Mouse (Mus musculus) kidney, embryonic 16.5 days (tissue): ENCODE measurements around the gene Angptl6. TPM values are rescaled to one million over a fixed set of nuclear protein-coding genes. Genes with fewer than 3 reads are reported as not detected.

Source experiments
- ATAC-seq: fragments of 200-750 bp; cut with Nextera tagmentation; 2 replicates; pipeline ENCODE4 v1.8.0; 2017; ENCODE audit warnings: moderate TSS enrichment; ENCODE audit not compliant: low FRiP score, low TSS enrichment
- H3K27ac ChIP-seq: fragments of 300-500 bp; sonication (generic); 2 replicates; pipeline ENCODE4 v1.5.1; 2014; ENCODE audit warnings: low read length
- H3K27me3 ChIP-seq: fragments of 300-500 bp; sonication (generic); 2 replicates; pipeline ENCODE4 v1.6.1; 2014; ENCODE audit warnings: low read length, control low read depth, mixed read lengths; ENCODE audit not compliant: insufficient read depth
- H3K36me3 ChIP-seq: fragments of 300-500 bp; sonication (generic); 2 replicates; pipeline ENCODE4 v1.6.1; 2014; ENCODE audit warnings: low read length, control low read depth, mixed read lengths; ENCODE audit not compliant: insufficient read depth
- H3K4me1 ChIP-seq: fragments of 300-500 bp; sonication (generic); 2 replicates; pipeline ENCODE4 v1.6.1; 2014; ENCODE audit warnings: low read length, control low read depth, mixed read lengths; ENCODE audit not compliant: insufficient read depth
- H3K4me2 ChIP-seq: fragments of 300-500 bp; sonication (generic); replicated peaks from 2 replicates; pipeline ENCODE4 v1.6.1; 2014; ENCODE audit warnings: low read depth, low read length
- H3K4me3 ChIP-seq: fragments of 300-500 bp; sonication (generic); 2 replicates; pipeline ENCODE4 v1.5.1; 2014; ENCODE audit warnings: mild to moderate bottlenecking, low read length
- H3K9ac ChIP-seq: fragments of 300-500 bp; sonication (generic); replicated peaks from 2 replicates; pipeline ENCODE4 v1.6.1; 2014; ENCODE audit warnings: low read length
- H3K9me3 ChIP-seq: fragments of 300-500 bp; sonication (generic); 2 replicates; pipeline ENCODE4 v1.6.1; 2016; ENCODE audit warnings: low read length, control low read depth
- WGBS: fragments of 180-500 bp; shearing (Covaris S2); extraction: QIAGEN DNeasy Blood & Tissue Kit; methylation state at CpG from one replicate; pipeline ENCODE4 v1.1.7; 2014; 5-methylcytosine and 5-hydroxymethylcytosine counted together
- polyA plus RNA-seq: library from polyadenylated mRNA; unstranded; fragments of >200 nt; fragmentation: Nextera tagmentation; extraction: Ambion mirVana; gene quantifications from 2 replicates; pipeline ENCODE4 v1.2.1, GENCODE M21; 2015

Gene Angptl6
- polyA plus RNA-seq, 1 experiment from 2014 or later: 3.6 TPM

DNA sequence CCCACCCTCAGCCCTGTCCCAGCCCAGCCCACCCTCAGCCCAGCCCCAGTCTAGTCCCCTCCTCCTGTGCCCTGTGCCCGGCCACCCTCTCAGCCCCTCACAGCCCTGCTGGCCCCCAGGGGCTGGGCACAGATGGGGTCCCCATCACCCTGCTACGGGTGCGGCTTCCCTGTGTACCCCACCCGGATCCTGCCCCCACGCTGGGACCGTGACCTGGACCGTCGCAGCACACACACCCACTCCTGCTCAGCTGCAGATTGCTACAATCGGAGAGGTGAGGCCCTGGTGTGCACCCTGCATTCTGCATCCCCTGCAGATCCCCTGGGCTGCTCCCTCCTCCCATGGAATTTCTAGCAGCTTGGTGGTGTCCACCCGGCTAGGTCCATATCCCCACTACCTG is 6.5 kb downstream of the Angptl6 start:
- 83% methylated on average over 8 of the region's 10 CpGs for WGBS
- no peak overlapping the region for H3K9ac ChIP-seq
- H3K27me3 ChIP-seq: peaks cover 24% of the 10 kb centered on the region
- 0 out of 2 replicates have a peak, but pooled peaks cover 12% of the 10 kb centered on the region for H3K4me1 ChIP-seq
- no peaks in the 10 kb centered on the region for H3K9me3 ChIP-seq
- H3K4me3 ChIP-seq: no peak overlapping the region
- no peak for ATAC-seq
- no peak overlapping the region for H3K27ac ChIP-seq
- H3K4me2 ChIP-seq: no peak overlapping the region
- H3K36me3 ChIP-seq: peaks cover 9% of the 10 kb centered on the region; the same call in 1 of the 2 replicates

DNA sequence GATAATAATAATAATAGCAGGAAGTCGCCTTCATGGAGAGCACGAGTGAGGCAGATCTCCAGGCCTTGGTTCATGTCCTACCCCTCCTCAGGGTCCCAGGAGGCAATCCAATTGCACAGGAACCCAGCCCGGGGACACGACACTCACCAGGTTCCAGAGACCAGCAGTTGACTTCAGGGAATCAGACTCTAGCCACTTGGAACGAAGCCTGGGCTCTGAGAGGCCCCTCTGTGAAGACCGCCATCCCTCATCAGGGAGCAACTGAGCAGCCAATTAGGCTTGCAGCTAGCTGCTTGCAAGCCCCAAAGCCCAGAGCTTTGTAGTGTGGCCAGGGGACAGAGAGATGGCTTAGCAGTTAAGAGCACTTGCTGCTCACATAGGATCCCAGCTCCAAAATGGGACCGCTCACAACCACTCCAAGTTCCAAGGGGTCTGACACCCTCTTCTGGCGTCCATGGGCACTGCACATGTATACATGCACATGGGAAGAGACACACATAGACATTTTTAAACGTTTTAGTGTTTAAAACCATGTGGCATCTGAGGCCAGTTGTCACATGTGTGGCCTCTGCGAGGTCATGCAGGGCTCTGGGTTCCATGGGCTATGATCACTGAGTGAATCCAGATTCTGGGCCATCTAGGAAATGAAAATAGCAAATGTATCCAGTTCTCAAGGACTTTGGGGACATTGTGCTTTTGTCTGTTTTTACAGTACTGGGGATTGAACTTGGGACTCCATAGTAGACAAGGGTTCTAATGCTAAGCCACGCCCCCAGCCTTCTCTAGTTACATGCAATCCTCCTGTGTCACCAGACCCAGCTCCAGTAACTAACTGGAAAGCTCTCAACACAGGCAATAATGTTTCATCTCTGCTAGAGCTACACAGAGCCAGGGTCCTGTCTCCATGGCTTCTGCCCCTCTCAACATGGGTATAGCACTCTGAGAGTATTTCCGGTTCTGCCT is 9.0 kb downstream of the Angptl6 start:
- peaks cover 24% of the 10 kb centered on the region for H3K27me3 ChIP-seq
- H3K27ac ChIP-seq: no peak overlapping the region
- 0 out of 2 replicates have a peak, but pooled peaks cover 8% of the 10 kb centered on the region for H3K4me1 ChIP-seq
- H3K36me3 ChIP-seq: peaks cover 9% of the 10 kb centered on the region; the same call in 1 of the 2 replicates
- no peak overlapping the region for H3K4me2 ChIP-seq
- H3K9me3 ChIP-seq: no peaks in the 10 kb centered on the region
- WGBS: 75% methylated on average over 12 of the region's 12 CpGs
- H3K4me3 ChIP-seq: no peak overlapping the region
- no peak overlapping the region for H3K9ac ChIP-seq
- ATAC-seq: no peak

DNA sequence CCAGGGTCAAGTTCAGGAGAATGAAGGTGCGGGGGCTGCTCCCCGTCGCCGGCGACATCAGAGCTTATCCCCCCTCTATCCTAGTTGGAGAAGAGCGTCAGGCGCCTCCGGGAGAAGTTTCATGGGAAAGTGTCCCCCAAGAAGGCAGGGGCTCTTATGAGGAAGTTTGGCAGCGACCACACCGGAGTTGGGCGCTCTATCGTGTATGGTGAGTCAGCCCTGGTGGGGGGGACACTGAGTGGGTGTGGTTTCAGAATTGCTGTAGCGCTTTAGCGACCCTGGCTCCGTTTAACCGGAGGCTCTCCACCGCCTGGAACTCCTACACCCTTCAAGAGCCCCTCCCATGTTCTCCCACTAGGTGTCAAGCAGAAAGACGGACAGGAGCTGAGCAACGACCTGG is 10.3 kb downstream of the Angptl6 start:
- peaks cover 9% of the 10 kb centered on the region; the same call in 1 of the 2 replicates for H3K36me3 ChIP-seq
- H3K4me3 ChIP-seq: peak overlapping the region; percentile 69
- H3K9me3 ChIP-seq: no peaks in the 10 kb centered on the region
- peak overlapping the region; percentile 82 for H3K4me2 ChIP-seq
- H3K27me3 ChIP-seq: peaks cover 21% of the 10 kb centered on the region
- ATAC-seq: no peak
- peak overlapping the region; percentile 73 for H3K9ac ChIP-seq
- no peak overlapping the region for H3K27ac ChIP-seq
- 0 out of 2 replicates have a peak, but pooled peaks cover 8% of the 10 kb centered on the region for H3K4me1 ChIP-seq
- WGBS: 3% methylated on average over 19 of the region's 19 CpGs

DNA sequence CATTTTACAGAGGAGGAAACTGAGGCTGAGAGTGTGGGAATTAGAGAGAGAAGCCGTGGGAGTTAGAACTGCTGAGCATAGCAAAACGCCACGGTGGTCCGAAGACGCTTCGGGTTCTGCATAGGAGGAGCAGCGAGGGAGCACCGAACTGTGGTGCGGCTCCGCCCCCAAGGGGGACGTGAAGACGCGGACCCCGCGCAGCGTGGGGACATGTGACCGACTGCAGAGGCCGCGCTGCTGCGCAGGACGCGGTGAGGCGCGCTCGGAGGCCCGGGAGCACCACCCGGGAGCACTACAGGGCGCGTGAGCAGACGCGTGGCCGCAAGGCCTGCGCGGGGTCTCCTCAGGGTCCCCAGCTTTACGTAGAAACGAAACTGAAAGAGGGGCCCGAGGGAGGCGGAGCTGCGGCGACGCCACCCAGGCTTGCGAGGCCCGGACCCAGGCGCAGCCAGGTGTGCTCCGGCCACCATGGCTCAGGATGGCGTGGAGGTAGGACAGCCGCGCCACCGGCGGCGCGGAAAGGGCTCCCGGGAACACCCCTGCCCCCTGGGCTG is 11.0 kb downstream of the Angptl6 start, which contains the start of gene A230050P20Rik:
Gene A230050P20Rik, plus strand, starts transcription at position 195 of the 554 bp plus-strand sequence.
- 0 out of 2 replicates have a peak, but pooled peaks cover 8% of the 10 kb centered on the region for H3K4me1 ChIP-seq
- no peaks in the 10 kb centered on the region for H3K9me3 ChIP-seq
- 8% methylated on average over 52 of the region's 53 CpGs for WGBS
- peak within 1 kb of the TSS; percentile 69 for H3K4me3 ChIP-seq
- peaks cover 21% of the 10 kb centered on the region for H3K27me3 ChIP-seq
- peaks cover 8% of the 10 kb centered on the region; the same call in 1 of the 2 replicates for H3K36me3 ChIP-seq
- ATAC-seq: peak; percentile 69
- H3K4me2 ChIP-seq: peak within 1 kb of the TSS; percentile 82
- no peak within 1 kb of the TSS for H3K27ac ChIP-seq
- H3K9ac ChIP-seq: peak within 1 kb of the TSS; percentile 73

DNA sequence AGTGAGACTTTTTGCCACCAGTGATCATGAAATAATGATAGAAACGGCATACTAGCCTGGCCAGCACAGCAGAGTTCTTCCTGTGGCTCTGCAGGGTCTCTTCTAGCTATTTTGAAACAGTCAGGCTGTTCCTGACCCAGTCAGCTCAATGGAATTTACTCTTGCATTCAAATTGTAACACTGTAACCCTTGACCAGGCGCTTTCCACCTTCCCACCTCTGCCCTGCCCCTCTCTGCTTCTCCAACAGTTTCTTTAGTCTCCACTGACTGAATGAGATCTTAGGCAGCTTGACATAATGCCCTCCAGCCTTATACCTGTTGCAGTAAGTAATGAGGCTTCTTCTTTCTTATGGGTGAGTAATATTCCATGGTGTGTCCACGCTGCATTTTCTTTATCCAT is 12.6 kb downstream of the Angptl6 start:
- Histone ChIP-seq H3K9ac (no peak overlapping the region), H3K27me3 (peaks cover 21% of the 10 kb centered on the region), H3K4me1 (0 out of 2 replicates have a peak, but pooled peaks cover 8% of the 10 kb centered on the region), H3K36me3 (0 out of 2 replicates have a peak, but pooled peaks cover 5% of the 10 kb centered on the region), H3K9me3 (no peaks in the 10 kb centered on the region), H3K4me3 (no peak overlapping the region), H3K27ac (no peak overlapping the region), H3K4me2 (no peak overlapping the region)
- 64% methylated on average over 3 of the region's 3 CpGs for WGBS
- ATAC-seq: no peak

DNA sequence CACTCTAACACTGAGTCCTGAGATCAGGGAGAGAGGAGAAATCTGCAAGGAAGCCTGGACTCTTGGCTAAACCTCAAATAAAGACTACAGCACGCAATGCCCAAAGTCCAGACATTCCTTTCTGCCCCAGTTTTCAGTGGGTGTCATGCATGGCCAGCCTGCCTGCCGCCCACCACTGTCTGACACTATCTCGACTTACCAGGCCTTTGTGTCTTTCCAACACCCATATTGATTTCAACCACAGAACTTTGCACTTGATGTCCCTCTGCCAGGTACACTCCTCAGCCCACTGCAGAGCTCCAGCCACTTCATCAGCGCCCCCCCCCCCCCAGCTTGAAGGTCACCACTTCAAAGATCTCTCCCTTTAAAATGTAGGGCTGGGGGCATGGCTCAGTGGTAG is 17.3 kb downstream of the Angptl6 start:
- no peaks in the 10 kb centered on the region for H3K36me3 ChIP-seq
- ATAC-seq: no peak
- H3K9me3 ChIP-seq: no peaks in the 10 kb centered on the region
- WGBS: 34% methylated on average over 4 of the region's 4 CpGs
- H3K27me3 ChIP-seq: no peaks in the 10 kb centered on the region
- H3K27ac ChIP-seq: no peak overlapping the region
- no peak overlapping the region for H3K4me2 ChIP-seq
- no peaks in the 10 kb centered on the region for H3K4me1 ChIP-seq
- H3K4me3 ChIP-seq: no peak overlapping the region
- H3K9ac ChIP-seq: no peak overlapping the region

DNA sequence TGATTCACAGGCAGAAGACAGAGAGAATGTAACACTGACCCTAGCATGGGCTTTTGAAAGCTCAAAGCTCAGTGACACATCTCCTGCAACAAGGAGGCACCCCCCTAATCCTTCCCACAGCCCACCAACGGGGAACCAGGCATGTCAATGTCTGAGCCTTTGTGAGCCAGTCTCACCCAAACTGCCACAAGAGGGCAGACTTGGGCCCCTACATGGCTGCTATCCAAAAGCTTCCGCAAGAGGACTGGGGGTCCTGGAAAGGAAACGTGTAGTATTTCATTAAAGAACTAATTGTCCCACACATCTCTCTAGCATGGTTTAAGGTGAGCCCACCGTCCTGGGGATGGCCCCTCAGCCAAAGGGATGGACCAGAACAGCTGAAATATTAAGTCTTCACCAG is 17.7 kb downstream of the Angptl6 start:
- H3K36me3 ChIP-seq: no peaks in the 10 kb centered on the region
- no peak overlapping the region for H3K4me3 ChIP-seq
- no peaks in the 10 kb centered on the region for H3K27me3 ChIP-seq
- no peak overlapping the region for H3K9ac ChIP-seq
- 9% methylated on average over 4 of the region's 4 CpGs for WGBS
- no peaks in the 10 kb centered on the region for H3K4me1 ChIP-seq
- H3K27ac ChIP-seq: no peak overlapping the region
- H3K9me3 ChIP-seq: no peaks in the 10 kb centered on the region
- ATAC-seq: no peak
- H3K4me2 ChIP-seq: no peak overlapping the region

DNA sequence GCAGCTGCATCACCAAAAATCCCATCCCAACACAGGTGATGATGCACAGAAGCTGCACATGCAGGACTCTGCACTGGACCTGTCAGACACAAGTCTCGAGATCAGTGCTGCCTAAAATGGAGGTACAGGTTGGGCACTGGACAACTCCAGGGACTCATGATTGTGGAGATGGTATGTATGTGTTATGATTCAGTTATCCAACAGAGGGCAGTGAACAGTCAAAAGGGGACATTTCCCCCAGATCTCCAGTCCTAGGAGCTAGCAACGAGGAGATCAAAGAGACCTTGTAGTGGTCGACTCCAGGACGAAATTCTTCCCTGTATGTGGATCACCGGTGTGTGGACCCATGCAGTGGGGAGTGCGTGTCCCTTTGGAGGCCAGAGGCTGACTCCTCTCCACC is 19.6 kb downstream of the Angptl6 start:
- 44% methylated on average over 6 of the region's 6 CpGs for WGBS
- H3K9ac ChIP-seq: no peak overlapping the region
- no peaks in the 10 kb centered on the region for H3K4me1 ChIP-seq

DNA sequence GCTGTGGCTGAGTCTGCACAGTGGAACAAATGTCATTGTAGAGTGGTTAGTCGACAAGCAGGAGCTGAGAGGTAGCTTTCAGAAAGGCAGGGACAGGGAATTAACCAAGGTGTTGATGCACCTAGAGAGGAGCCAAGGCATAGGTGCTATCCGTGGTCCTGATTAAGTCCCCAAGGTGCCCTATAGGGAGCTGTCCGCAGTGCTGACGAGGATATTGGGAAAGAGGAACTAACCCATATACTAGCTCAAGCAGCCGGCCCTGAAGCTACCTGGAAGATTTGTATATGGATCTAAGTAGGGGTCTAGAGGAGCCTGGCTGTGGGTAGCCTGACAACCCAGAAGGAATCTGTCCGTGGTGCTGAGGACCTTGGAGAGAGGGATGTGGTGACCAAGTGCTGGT is 22.4 kb downstream of the Angptl6 start:
- ATAC-seq: peak; percentile 46; the same call in 1 of the 2 replicates
- Histone ChIP-seq H3K4me3 (no peak overlapping the region), H3K4me1 (no peaks in the 10 kb centered on the region), H3K4me2 (no peak overlapping the region), H3K9me3 (no peaks in the 10 kb centered on the region), H3K9ac (no peak overlapping the region), H3K27ac (no peak overlapping the region), H3K36me3 (no peaks in the 10 kb centered on the region), H3K27me3 (no peaks in the 10 kb centered on the region)
- 3% methylated on average over 6 of the region's 6 CpGs for WGBS

More for the DNA sequence above, 19.6 kb downstream of the Angptl6 start:
- Histone ChIP-seq H3K4me3 (no peak overlapping the region), H3K4me2 (no peak overlapping the region), H3K36me3 (no peaks in the 10 kb centered on the region), H3K27ac (no peak overlapping the region), H3K27me3 (no peaks in the 10 kb centered on the region), H3K9me3 (no peaks in the 10 kb centered on the region)
- no peak for ATAC-seq
